Mouse (Mus musculus) layer of hippocampus, adult 11-12 months (tissue): Measurements from ENCODE around the gene Nt5c3b.

ENCODE experiments used
- DNase-seq: peaks from one replicate; pipeline ENCODE4 v3.0.0; 2022; ENCODE audit warnings: low spot score

Gene Nt5c3b

GRCm38 (mm10) chr11:100399727-100400538 lies 41.7 kb downstream of the Nt5c3b start:
- DNase-seq: no peak

GRCm38 (mm10) chr11:100399320-100399719 lies 42.3 kb downstream of the Nt5c3b start:
- no peak for DNase-seq

- DNase-seq: no peak
These were observed 43.1 kb downstream of the Nt5c3b start for GRCm38 (mm10) chr11:100398517-100398916.

GRCm38 (mm10) chr11:100397600-100398389 lies 43.8 kb downstream of the Nt5c3b start, which contains the start of gene Jup:
Gene Jup, minus strand, starts transcription at chr11:100397763.
- DNase-seq: peak; percentile 100

- DNase-seq: no peak
These were observed 44.6 kb downstream of the Nt5c3b start for GRCm38 (mm10) chr11:100396886-100397599.

- DNase-seq: no peak
These were observed 45.6 kb downstream of the Nt5c3b start for GRCm38 (mm10) chr11:100395861-100396631.

GRCm38 (mm10) chr11:100395200-100395599 lies 46.4 kb downstream of the Nt5c3b start:
- DNase-seq: no peak

- DNase-seq: no peak
These were observed 47.1 kb downstream of the Nt5c3b start for GRCm38 (mm10) chr11:100394353-100395074.

GRCm38 (mm10) chr11:100393733-100394132 lies 47.9 kb downstream of the Nt5c3b start:
- DNase-seq: no peak

GRCm38 (mm10) chr11:100392958-100393357 lies 48.6 kb downstream of the Nt5c3b start:
- DNase-seq: no peak

GRCm38 (mm10) chr11:100391884-100392345 lies 49.7 kb downstream of the Nt5c3b start:
- no peak for DNase-seq

- peak; percentile 51 for DNase-seq
These were observed 50.3 kb downstream of the Nt5c3b start for GRCm38 (mm10) chr11:100391081-100391883.

- no peak for DNase-seq
These were observed 51.6 kb downstream of the Nt5c3b start for GRCm38 (mm10) chr11:100389931-100390445.

- DNase-seq: no peak
These were observed 53.0 kb downstream of the Nt5c3b start for GRCm38 (mm10) chr11:100388588-100388987.

- no peak for DNase-seq
These were observed 53.8 kb downstream of the Nt5c3b start for GRCm38 (mm10) chr11:100387589-100388375.

- DNase-seq: no peak
These were observed 54.5 kb downstream of the Nt5c3b start for GRCm38 (mm10) chr11:100387111-100387510.

GRCm38 (mm10) chr11:100386586-100386985 lies 55.0 kb downstream of the Nt5c3b start:
- no peak for DNase-seq

- DNase-seq: no peak
These were observed 56.6 kb downstream of the Nt5c3b start for GRCm38 (mm10) chr11:100385016-100385415.

GRCm38 (mm10) chr11:100382682-100383081 lies 58.9 kb downstream of the Nt5c3b start:
- no peak for DNase-seq
